Mouse (Mus musculus) hindbrain, embryonic 12.5 days (tissue): ENCODE measurements around the gene Gm4756. TPM values are rescaled to one million over a fixed set of nuclear protein-coding genes. Genes with fewer than 3 reads are reported as not detected.
A peak's percentile ranks its signal among the peaks of the same experiment; 100 is the strongest.

Experiments used
- ATAC-seq: fragments of 200-750 bp; cut with Nextera tagmentation; 2 replicates; pipeline ENCODE4 v1.8.0; 2017; ENCODE audit warnings: moderate TSS enrichment; ENCODE audit not compliant: low FRiP score
- H3K27ac ChIP-seq: fragments of 300-500 bp; sonication (generic); 2 replicates; pipeline ENCODE4 v1.5.1; 2016; ENCODE audit warnings: mild to moderate bottlenecking
- H3K27me3 ChIP-seq: fragments of 300-500 bp; sonication (generic); 2 replicates; pipeline ENCODE4 v1.6.1; 2016; ENCODE audit warnings: mild to moderate bottlenecking
- H3K36me3 ChIP-seq: fragments of 300-500 bp; sonication (generic); 2 replicates; pipeline ENCODE4 v1.6.1; 2016; ENCODE audit warnings: mild to moderate bottlenecking
- H3K4me1 ChIP-seq: fragments of 300-500 bp; sonication (generic); 2 replicates; pipeline ENCODE4 v1.6.1; 2016
- H3K4me2 ChIP-seq: fragments of 300-500 bp; sonication (generic); replicated peaks from 2 replicates; pipeline ENCODE4 v1.6.1; 2016; ENCODE audit warnings: mild to moderate bottlenecking
- H3K4me3 ChIP-seq: fragments of 300-500 bp; sonication (generic); 2 replicates; pipeline ENCODE4 v1.5.1; 2016; ENCODE audit warnings: mild to moderate bottlenecking
- H3K9ac ChIP-seq: fragments of 300-500 bp; sonication (generic); 2 replicates; pipeline ENCODE4 v1.6.1; 2016; ENCODE audit warnings: mild to moderate bottlenecking, moderate library complexity
- H3K9me3 ChIP-seq: fragments of 300-500 bp; sonication (generic); replicated peaks from 2 replicates; pipeline ENCODE4 v1.6.1; 2016; ENCODE audit warnings: mild to moderate bottlenecking
- WGBS: fragments of 180-500 bp; shearing (Covaris S2); methylation state at CpG from one replicate; pipeline ENCODE4 v1.1.7; 2016; 5-methylcytosine and 5-hydroxymethylcytosine counted together
- polyA plus RNA-seq: library from polyadenylated mRNA; unstranded; fragments of >200 nt; fragmentation: Nextera tagmentation; extraction: Ambion mirVana; gene quantifications from 2 replicates; pipeline ENCODE4 v1.2.1, GENCODE M21; 2016

Gm4756 gene
- polyA plus RNA-seq, 1 experiment from 2014 or later, result not detected

DNA sequence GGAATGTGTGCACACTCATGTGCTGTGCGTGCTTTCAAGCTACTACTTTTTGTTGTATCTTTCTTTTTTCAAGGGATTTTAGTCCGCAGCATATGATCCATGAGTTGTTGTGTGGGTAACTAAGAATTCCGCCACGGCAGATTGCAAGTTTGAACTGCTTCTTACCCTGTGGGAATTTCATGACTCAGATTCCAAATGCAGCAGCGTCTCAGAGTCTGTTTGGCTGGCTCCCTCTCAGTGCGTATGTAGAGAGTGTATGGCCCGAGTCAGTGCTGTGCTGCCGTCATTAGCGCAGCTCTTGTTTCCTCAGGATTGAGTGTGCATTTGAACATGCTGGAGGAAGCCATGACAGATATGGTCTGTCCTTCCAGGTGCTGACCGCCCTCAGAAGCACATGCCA, 110.9 kb downstream of the Gm4756 start:
- Histone ChIP-seq H3K36me3 (peaks cover 7% of the 10 kb centered on the region), H3K4me2 (no peak overlapping the region), H3K4me1 (peaks cover 6% of the 10 kb centered on the region), H3K9me3 (no peaks in the 10 kb centered on the region), H3K27me3 (no peaks in the 10 kb centered on the region), H3K9ac (no peak overlapping the region), H3K27ac (no peak overlapping the region), H3K4me3 (no peak overlapping the region)
- no peak for ATAC-seq
- 88% methylated on average over 10 of the region's 10 CpGs for WGBS

DNA sequence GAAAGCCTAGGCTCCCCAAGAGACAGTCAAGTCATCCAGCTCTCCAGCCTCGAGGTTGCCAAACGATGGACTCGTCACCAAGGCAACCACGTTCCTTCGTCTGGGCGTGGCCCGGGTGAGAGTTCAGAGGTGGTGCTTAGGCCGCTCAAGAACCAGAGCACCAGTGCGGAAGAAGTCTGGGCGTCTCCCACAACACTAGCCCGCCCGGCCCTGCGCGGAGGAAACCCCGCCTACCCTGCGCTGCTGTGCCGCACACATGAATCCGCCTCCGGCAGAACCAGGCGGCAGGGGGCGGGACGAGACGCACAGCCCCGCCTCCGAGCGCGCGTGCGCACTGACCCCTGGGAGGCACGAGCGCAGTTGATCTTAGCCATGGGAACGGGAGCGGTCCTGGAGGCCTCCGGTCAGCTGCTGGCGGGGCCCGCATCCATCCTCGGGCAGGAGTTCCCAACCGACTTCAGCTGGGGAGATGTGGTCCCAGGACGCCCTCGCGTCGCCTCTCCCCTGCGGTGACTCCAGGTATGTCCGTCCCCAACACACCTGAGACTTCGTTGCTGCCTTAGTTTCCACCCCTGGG, 113.4 kb downstream of the Gm4756 start, which contains the start of gene Pcnx4:
Gene Pcnx4 (plus strand): TSS at position 363 of the 577 bp plus-strand sequence.
- Histone ChIP-seq H3K9ac (peak within 1 kb of the TSS; percentile 66), H3K27me3 (no peaks in the 10 kb centered on the region), H3K27ac (peak within 1 kb of the TSS; percentile 24; the same call in 1 of the 2 replicates), H3K4me1 (peaks cover 6% of the 10 kb centered on the region), H3K4me3 (peak within 1 kb of the TSS; percentile 59), H3K4me2 (peak within 1 kb of the TSS; percentile 54), H3K36me3 (no peaks in the 10 kb centered on the region), H3K9me3 (no peaks in the 10 kb centered on the region)
- ATAC-seq, result peak; percentile 100
- WGBS, result under 1% methylated on average over 44 of the region's 45 CpGs

DNA sequence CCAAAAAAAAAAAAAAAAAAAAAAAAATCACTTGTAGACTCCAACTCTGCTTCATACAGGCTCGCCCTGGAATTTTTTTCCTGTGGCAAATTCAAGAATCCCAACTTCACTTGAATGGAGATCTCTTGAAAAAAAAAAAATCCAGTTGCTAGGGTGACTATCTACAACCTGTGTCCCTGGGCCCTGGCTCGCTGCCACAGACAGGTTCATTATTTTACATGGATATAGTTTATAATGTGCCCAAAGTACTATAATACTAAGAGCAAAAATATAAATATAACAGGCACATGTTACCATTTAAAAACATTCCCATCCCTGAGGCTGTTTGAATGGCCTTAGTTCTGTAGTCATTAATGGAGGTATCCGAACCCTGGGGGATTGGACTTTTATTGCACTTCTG, 113.9 kb downstream of the Gm4756 start:
- no peak; the same call in 1 of the 2 replicates for ATAC-seq
- peak overlapping the region; percentile 54 for H3K4me2 ChIP-seq
- no peaks in the 10 kb centered on the region for H3K9me3 ChIP-seq
- H3K9ac ChIP-seq, result peak overlapping the region; percentile 66
- H3K27me3 ChIP-seq, result no peaks in the 10 kb centered on the region
- peaks cover 6% of the 10 kb centered on the region for H3K4me1 ChIP-seq
- H3K27ac ChIP-seq, result peak overlapping the region; percentile 24; the same call in 1 of the 2 replicates
- peak overlapping the region; percentile 59 for H3K4me3 ChIP-seq
- H3K36me3 ChIP-seq, result no peaks in the 10 kb centered on the region
- 41% methylated on average over 3 of the region's 3 CpGs for WGBS

- Histone ChIP-seq H3K9me3 (no peaks in the 10 kb centered on the region), H3K4me1 (peaks cover 6% of the 10 kb centered on the region), H3K36me3 (no peaks in the 10 kb centered on the region), H3K27ac (no peak overlapping the region), H3K27me3 (no peaks in the 10 kb centered on the region), H3K9ac (no peak overlapping the region), H3K4me3 (no peak overlapping the region), H3K4me2 (no peak overlapping the region)
- no peak for ATAC-seq
- WGBS, result 91% methylated on average over 6 of the region's 6 CpGs
Observed at GRCm38 (mm10) chr12:72533986-72534385, 115.5 kb downstream of the Gm4756 start.

DNA sequence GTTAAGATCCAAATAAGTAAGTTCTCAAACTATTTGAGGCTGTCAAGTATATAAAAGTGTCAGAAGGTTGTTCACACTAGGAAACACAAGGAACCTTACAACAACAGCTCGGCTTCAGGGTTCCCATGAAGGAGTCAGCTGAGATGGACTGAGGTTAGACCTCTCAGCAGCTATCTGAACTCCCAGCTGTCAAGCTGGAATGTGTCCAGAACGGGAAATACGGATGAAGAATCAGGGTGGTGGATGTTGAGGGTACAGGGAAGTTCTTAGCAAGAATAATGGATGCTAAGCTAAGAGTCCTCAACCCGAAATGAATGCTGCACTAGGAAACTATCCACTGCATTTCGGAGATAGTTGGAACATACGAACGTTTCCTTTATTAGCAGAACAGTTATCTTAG, 117.2 kb downstream of the Gm4756 start:
- 83% methylated on average over 7 of the region's 7 CpGs for WGBS
- no peak for ATAC-seq
- no peak overlapping the region for H3K4me2 ChIP-seq

More for the DNA sequence above, 117.2 kb downstream of the Gm4756 start:
- Histone ChIP-seq H3K9ac (no peak overlapping the region), H3K27me3 (no peaks in the 10 kb centered on the region), H3K9me3 (no peaks in the 10 kb centered on the region), H3K27ac (no peak overlapping the region), H3K4me3 (no peak overlapping the region), H3K4me1 (peaks cover 6% of the 10 kb centered on the region), H3K36me3 (no peaks in the 10 kb centered on the region)

Other genes starting within 250 kb of the Gm4756 start
- 892 and 927 TPM in 2 replicates for gene Rtn1, start 240.6 kb downstream of the Gm4756 start, polyA plus RNA-seq
- gene Lrrc9, start 207.8 kb downstream of the Gm4756 start, polyA plus RNA-seq, result 2.7 and 3.2 TPM in 2 replicates
- 18.0 and 18.4 TPM in 2 replicates for gene Pcnx4, start 113.3 kb downstream of the Gm4756 start, polyA plus RNA-seq
- gene Dhrs7, start 15.2 kb upstream of the Gm4756 start, polyA plus RNA-seq, result 7.5 and 8.3 TPM in 2 replicates
- gene Ppm1a, start 107.8 kb upstream of the Gm4756 start, polyA plus RNA-seq, result 88.2 and 88.5 TPM in 2 replicates